Mouse (Mus musculus) liver, embryonic 11.5 days (tissue): ENCODE results near the gene Terf2. TPM values are rescaled to one million over a fixed set of nuclear protein-coding genes. Genes with fewer than 3 reads are reported as not detected.
"Not testable (repeated sequence)": the region's sequence is repeated elsewhere in the genome, so short reads cannot be mapped to it uniquely, and the experiment has no call there.

ENCODE experiments used
- ATAC-seq: fragments of 200-750 bp; cut with Nextera tagmentation; replicated peaks from 2 replicates; pipeline ENCODE4 v1.8.0; 2017; ENCODE audit warnings: moderate number of reproducible peaks, mild to moderate bottlenecking, moderate TSS enrichment, moderate library complexity; ENCODE audit not compliant: low FRiP score
- DNase-seq: peaks from one replicate; pipeline ENCODE4 v3.0.0-alpha.2; 2017; ENCODE audit warnings: low spot score
- H3K27ac ChIP-seq: fragments of 300-500 bp; sonication (generic); 2 replicates; pipeline ENCODE4 v1.5.1; 2014; ENCODE audit warnings: mild to moderate bottlenecking, low read depth, low read length, control low read depth
- H3K27me3 ChIP-seq: fragments of 300-500 bp; sonication (generic); replicated peaks from 2 replicates; pipeline ENCODE4 v1.6.1; 2014; ENCODE audit warnings: low read length, mixed read lengths; ENCODE audit not compliant: control insufficient read depth, insufficient read depth
- H3K36me3 ChIP-seq: fragments of 300-500 bp; sonication (generic); 2 replicates; pipeline ENCODE4 v1.6.1; 2014; ENCODE audit warnings: mild to moderate bottlenecking, low read length, moderate library complexity, mixed read lengths; ENCODE audit not compliant: control insufficient read depth, insufficient read depth
- H3K4me1 ChIP-seq: fragments of 300-500 bp; sonication (generic); replicated peaks from 2 replicates; pipeline ENCODE4 v1.6.1; 2014; ENCODE audit warnings: low read length, mixed read lengths; ENCODE audit not compliant: control insufficient read depth, insufficient read depth
- H3K4me2 ChIP-seq: fragments of 300-500 bp; sonication (generic); 2 replicates; pipeline ENCODE4 v1.6.1; 2014; ENCODE audit warnings: mild to moderate bottlenecking, control low read depth, moderate library complexity
- H3K4me3 ChIP-seq: fragments of 300-500 bp; sonication (generic); 2 replicates; pipeline ENCODE4 v1.5.1; 2014; ENCODE audit warnings: low read depth, low read length, control low read depth
- H3K9ac ChIP-seq: fragments of 300-500 bp; sonication (generic); 2 replicates; pipeline ENCODE4 v1.6.1; 2014; ENCODE audit warnings: low read depth, low read length, control low read depth
- H3K9me3 ChIP-seq: fragments of 300-500 bp; sonication (generic); 2 replicates; pipeline ENCODE4 v1.6.1; 2016; ENCODE audit warnings: low read length, inconsistent platforms, mixed read lengths; ENCODE audit not compliant: control insufficient read depth
- WGBS: fragments of 180-500 bp; shearing (Covaris S2); extraction: QIAGEN DNeasy Blood & Tissue Kit; methylation state at CpG from one replicate; pipeline ENCODE4 v1.1.7; 2014; 5-methylcytosine and 5-hydroxymethylcytosine counted together
- polyA plus RNA-seq: library from polyadenylated mRNA; unstranded; fragments of >200 nt; fragmentation: Nextera tagmentation; extraction: Ambion mirVana; gene quantifications from 2 replicates; pipeline ENCODE4 v1.2.1, GENCODE M21; 2014

Terf2 gene
- polyA plus RNA-seq, 1 experiment from 2014 or later: 11.3 TPM

DNA sequence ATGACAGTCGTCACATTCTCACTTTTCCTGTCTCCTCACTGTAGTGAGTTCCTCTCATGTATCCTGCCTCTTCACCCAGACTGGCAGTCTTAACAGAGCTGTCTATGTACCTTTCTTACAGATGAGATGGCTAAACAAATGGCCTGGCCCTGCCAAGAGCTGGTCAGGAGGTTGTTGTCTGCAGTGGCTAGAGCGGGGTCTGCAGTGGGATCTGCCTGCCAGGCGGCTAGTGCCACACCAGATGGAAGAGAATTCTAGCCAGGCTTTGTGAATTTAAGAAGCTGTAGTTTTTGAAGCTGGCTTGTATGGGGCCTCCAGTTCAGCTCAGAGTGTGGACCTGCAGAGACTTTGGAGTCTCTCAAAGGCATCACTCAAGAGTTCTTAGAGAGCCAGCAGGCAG, 60.7 kb downstream of the Terf2 start:
- WGBS: 86% methylated on average over 3 of the region's 3 CpGs
- Histone ChIP-seq H3K9me3 (no peaks in the 10 kb centered on the region), H3K4me2 (no peak overlapping the region), H3K9ac (no peak overlapping the region), H3K4me3 (no peak overlapping the region), H3K4me1 (peaks cover 11% of the 10 kb centered on the region), H3K27me3 (no peaks in the 10 kb centered on the region), H3K36me3 (peaks cover 14% of the 10 kb centered on the region; the same call in 1 of the 2 replicates), H3K27ac (no peak overlapping the region)
- no peak for DNase-seq
- no peak for ATAC-seq

DNA sequence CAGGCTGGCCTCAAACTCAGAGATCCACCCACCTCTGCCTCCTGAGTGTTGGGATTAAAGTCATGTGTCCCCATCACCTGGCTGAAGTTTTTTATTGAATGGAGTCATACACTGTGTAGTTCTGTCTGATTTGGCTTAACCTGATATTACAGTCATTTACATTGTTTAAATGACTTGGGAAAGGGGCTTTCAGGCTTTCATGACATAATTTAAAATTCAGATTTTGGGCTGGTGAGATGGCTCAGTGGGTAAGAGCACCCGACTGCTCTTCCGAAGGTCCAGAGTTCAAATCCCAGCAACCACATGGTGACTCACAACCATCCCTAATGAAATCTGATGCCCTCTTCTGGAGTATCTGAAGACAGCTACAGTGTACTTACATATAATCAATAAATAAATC, 62.7 kb downstream of the Terf2 start:
- not testable (repeated sequence) for ATAC-seq, H3K27me3 ChIP-seq, H3K4me2 ChIP-seq, H3K9me3 ChIP-seq, H3K36me3 ChIP-seq, DNase-seq, H3K4me3 ChIP-seq, H3K9ac ChIP-seq, H3K27ac ChIP-seq
- WGBS: 88% methylated on average over 2 of the region's 2 CpGs
- peaks cover 21% of the 10 kb centered on the region for H3K4me1 ChIP-seq

DNA sequence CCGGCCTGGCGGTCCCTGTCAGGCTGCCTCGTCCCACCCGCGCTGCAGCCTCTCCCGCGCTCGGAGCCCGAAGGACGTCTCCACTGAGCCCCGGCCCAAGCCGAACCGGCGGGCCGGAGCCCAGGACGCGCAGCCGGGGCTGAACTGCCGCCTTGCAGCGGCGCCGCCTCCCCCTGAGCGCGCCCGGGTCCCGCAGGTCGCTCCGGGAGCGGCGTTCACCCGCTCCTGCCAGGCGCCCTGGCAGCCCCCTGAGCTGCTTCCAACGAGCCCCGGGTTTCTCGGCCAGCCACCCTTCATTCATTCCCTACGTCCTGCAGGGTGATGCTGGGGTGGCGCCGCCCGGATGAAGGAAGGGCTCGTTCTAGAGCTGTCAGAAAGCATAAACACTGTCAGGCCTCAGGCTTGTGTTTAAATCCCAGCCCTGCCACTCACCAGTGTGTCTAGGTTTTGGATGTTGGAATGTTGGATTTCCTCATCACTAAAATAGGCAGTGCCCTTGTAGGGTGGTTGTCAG, 64.7 kb downstream of the Terf2 start:
- peak overlapping the region; percentile 75 for H3K27ac ChIP-seq
- peaks cover 27% of the 10 kb centered on the region for H3K4me1 ChIP-seq
- no peak for ATAC-seq
- H3K9me3 ChIP-seq: no peaks in the 10 kb centered on the region
- no peak for DNase-seq
- no peaks in the 10 kb centered on the region for H3K27me3 ChIP-seq
- H3K4me3 ChIP-seq: peak overlapping the region; percentile 89
- H3K9ac ChIP-seq: peak overlapping the region; percentile 92
- WGBS: 0% methylated on average over 40 of the region's 40 CpGs
- 0 out of 2 replicates have a peak, but pooled peaks cover under 1% of the 10 kb centered on the region for H3K36me3 ChIP-seq
- H3K4me2 ChIP-seq: peak overlapping the region; percentile 78

DNA sequence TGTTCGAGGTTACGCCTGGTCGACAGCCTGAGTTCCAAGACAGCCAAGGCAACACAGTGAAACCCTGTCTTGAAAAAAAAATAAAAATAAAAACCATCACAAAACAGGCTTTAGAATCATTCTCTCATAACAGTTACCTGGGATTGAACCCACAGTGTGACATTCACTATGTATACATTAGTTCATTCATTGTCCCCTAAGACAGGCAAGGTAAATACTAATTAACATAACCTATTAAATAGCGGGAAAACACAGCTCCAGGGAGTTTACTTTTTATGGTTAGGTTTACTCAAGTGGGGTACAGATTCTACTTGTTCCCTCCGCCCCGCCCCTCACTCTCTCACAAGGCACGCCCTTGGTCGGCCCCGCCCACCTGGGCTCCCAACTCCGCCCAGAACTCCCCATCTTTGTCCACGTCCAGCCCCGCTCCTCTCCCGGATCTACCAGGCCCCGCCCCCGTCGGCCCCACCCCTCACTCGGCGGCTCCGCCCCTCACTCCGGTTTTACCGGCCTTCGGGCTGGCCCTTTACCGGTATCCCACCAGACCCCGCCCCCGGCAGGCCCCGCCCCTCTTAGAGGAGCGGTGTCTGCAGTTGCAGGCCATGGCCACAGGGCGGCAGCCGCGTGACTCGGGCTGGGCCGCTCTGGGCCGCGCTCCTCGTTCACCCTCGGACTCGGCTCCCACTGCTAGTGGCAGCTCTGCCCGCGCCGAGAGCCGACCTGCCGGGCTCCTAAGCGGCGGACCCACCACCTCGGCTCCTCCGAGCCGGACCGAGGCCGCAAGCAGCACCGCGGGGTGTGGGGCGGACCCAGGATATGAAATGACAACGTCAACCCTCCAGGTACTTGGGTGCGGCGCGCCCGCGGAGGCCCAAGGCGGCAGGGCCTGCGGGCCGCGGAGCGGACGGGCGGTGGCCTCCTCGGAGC, 65.4 kb downstream of the Terf2 start, which contains the start of gene Vps4a:
Gene Vps4a (plus strand): TSS at position 573 of the 927 bp plus-strand sequence.
- Histone ChIP-seq H3K9me3 (no peaks in the 10 kb centered on the region), H3K36me3 (no peaks in the 10 kb centered on the region), H3K27me3 (no peaks in the 10 kb centered on the region), H3K4me3 (peak within 1 kb of the TSS; percentile 89), H3K4me1 (peaks cover 27% of the 10 kb centered on the region), H3K9ac (peak within 1 kb of the TSS; percentile 92), H3K4me2 (peak within 1 kb of the TSS; percentile 78), H3K27ac (peak within 1 kb of the TSS; percentile 75)
- WGBS: 4% methylated on average over 66 of the region's 66 CpGs
- ATAC-seq (peak; percentile 95), DNase-seq (peak; percentile 98)

DNA sequence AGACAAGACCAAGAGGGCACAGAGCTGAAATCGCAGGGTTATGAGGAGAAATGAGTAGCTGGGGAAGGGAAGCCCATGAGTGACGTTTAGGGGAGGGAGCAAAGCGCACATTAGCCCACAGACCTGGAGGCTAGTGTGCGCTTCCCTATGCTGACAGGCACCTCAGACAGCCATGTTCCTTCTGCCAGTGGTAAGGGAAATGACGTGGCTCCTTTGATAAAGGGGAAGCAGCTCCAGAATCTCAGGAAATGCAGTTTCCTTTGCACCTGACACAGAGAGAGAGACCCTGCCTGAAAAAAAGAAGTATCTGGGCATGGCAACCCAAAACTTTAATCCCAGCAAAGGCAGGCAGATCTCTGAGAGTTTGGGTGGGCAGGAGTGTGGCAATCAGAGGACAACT, 66.3 kb downstream of the Terf2 start:
- Histone ChIP-seq H3K4me2 (no peak overlapping the region), H3K9ac (no peak overlapping the region), H3K4me1 (peaks cover 27% of the 10 kb centered on the region), H3K27me3 (no peaks in the 10 kb centered on the region), H3K27ac (no peak overlapping the region), H3K9me3 (no peaks in the 10 kb centered on the region), H3K4me3 (no peak overlapping the region), H3K36me3 (no peaks in the 10 kb centered on the region)
- ATAC-seq: no peak
- no peak for DNase-seq
- WGBS: 57% methylated on average over 5 of the region's 5 CpGs

DNA sequence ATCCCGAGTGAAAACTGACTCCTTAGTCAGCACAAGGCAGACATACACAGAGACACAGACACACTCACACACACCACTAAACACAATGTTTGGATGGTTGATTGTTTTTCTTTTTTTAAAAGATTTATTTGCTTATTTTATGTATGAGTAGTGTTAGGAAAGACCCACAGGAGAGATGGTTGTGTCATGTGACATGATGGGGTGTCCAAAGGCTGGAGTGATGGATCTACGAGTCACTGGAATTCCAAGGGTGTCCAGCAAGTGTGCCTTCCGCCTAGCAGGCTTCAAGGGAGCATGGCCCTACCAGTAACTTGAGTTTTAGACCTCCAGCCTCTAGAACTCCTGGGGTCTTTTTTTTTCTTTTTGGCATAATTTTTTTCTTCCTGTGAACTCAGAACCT, 67.0 kb downstream of the Terf2 start:
- DNase-seq (no peak), ATAC-seq (no peak)
- H3K36me3 ChIP-seq: no peaks in the 10 kb centered on the region
- H3K9me3 ChIP-seq: no peaks in the 10 kb centered on the region
- peaks cover 27% of the 10 kb centered on the region for H3K4me1 ChIP-seq
- 78% methylated on average over 3 of the region's 3 CpGs for WGBS
- H3K4me2 ChIP-seq: no peak overlapping the region
- no peaks in the 10 kb centered on the region for H3K27me3 ChIP-seq
- no peak overlapping the region for H3K4me3 ChIP-seq
- no peak overlapping the region for H3K9ac ChIP-seq
- no peak overlapping the region for H3K27ac ChIP-seq

DNA sequence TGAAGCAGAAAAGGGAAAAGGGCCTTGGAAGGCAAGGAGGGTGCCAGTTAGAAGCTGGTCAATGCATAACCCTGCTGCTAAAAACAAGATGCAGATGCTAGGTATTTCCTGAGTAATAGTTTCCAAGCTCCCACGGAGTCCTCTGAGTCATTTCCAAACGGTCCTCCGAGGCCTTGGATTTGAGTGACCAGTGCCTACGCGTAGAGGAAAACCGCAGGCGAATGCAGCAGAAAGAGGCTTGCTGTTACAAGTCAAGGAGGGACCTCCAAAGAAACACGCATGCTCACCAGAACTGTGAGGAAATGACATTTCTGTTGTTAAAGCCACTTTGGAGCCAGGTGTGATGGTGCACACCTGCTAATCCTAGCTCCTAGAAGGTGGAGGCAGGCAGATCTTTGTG, 72.9 kb downstream of the Terf2 start:
- no peaks in the 10 kb centered on the region for H3K36me3 ChIP-seq
- no peak overlapping the region for H3K4me2 ChIP-seq
- no peak for DNase-seq
- H3K4me1 ChIP-seq: peaks cover 4% of the 10 kb centered on the region; the same call in 1 of the 2 replicates
- no peak overlapping the region for H3K9ac ChIP-seq
- H3K9me3 ChIP-seq: no peaks in the 10 kb centered on the region
- no peak for ATAC-seq
- WGBS: 87% methylated on average over 8 of the region's 8 CpGs
- H3K27me3 ChIP-seq: no peaks in the 10 kb centered on the region
- no peak overlapping the region for H3K4me3 ChIP-seq
- H3K27ac ChIP-seq: no peak overlapping the region
